Mouse (Mus musculus) MEL (cell line): ENCODE measurements at regions not wholly inside any gene's neighbourhood (a gene's known extent, or its start where the extent isn't known, plus 50 kb on each side); places are given as distances from the start of the nearest gene placed in this dataset.

Source experiments
- DNase-seq: peaks from one replicate; pipeline ENCODE4 v3.0.0; 2011; ENCODE audit warnings: low read depth, low spot score
- H3K27ac ChIP-seq: 2 replicates; pipeline ENCODE4 v1.5.1; 2012; ENCODE audit warnings: low read depth, mild to moderate bottlenecking, control low read depth, low read length, moderate library complexity; ENCODE audit not compliant: control insufficient read depth
- H3K27me3 ChIP-seq, 2 experiments: fragments of 150-350 bp in 1 of 2; sonication (generic) in 1 of 2; 2 replicates each; pipeline ENCODE4 v1.6.1; 2012; ENCODE audit warnings: low read length in 2 of 2, mild to moderate bottlenecking in 2 of 2, improper control_type of control experiment in 1 of 2, moderate library complexity in 1 of 2; ENCODE audit not compliant: insufficient read depth in 2 of 2, control insufficient read depth in 1 of 2
- H3K36me3 ChIP-seq, 2 experiments: 2 replicates each; pipeline ENCODE4 v1.6.1; 2012 to 2014; ENCODE audit warnings: low read length in 2 of 2, improper control_type of control experiment in 1 of 2, inconsistent platforms in 1 of 2, mild to moderate bottlenecking in 1 of 2; ENCODE audit not compliant: insufficient read depth in 2 of 2, control insufficient read depth in 1 of 2
- H3K4me1 ChIP-seq, 2 experiments: fragments of 150-350 bp in 1 of 2; sonication (generic) in 1 of 2; 2 replicates each; pipeline ENCODE4 v1.6.1; 2012; ENCODE audit warnings: low read length in 2 of 2, improper control_type of control experiment in 1 of 2, mild to moderate bottlenecking in 1 of 2; ENCODE audit not compliant: insufficient read depth in 2 of 2, control insufficient read depth in 1 of 2
- H3K4me3 ChIP-seq, 2 experiments: fragments of 150-350 bp in 1 of 2; sonication (generic) in 1 of 2; 2 replicates each; pipeline ENCODE4 v1.5.1; 2012; ENCODE audit warnings: low read depth in 2 of 2, low read length in 2 of 2, mild to moderate bottlenecking in 2 of 2, moderate library complexity in 2 of 2, control low read depth in 1 of 2, improper control_type of control experiment in 1 of 2; ENCODE audit not compliant: control insufficient read depth in 1 of 2, insufficient read depth in 1 of 2
- H3K79me2 ChIP-seq: 2 replicates; pipeline ENCODE4 v1.6.1; 2012; ENCODE audit warnings: mild to moderate bottlenecking, low read length, moderate library complexity; ENCODE audit not compliant: control insufficient read depth, poor library complexity, insufficient read depth
- H3K9ac ChIP-seq: 2 replicates; pipeline ENCODE4 v1.6.1; 2012; ENCODE audit warnings: low read depth, mild to moderate bottlenecking, control low read depth, low read length, moderate library complexity; ENCODE audit not compliant: control insufficient read depth, poor library complexity, severe bottlenecking
- H3K9me3 ChIP-seq: fragments of 150-350 bp; sonication (generic); replicated peaks from 2 replicates; pipeline ENCODE4 v1.6.1; 2012; ENCODE audit warnings: mild to moderate bottlenecking, low read length, improper control_type of control experiment, moderate library complexity; ENCODE audit not compliant: insufficient read depth
- CHD1 ChIP-seq: IDR thresholded peaks from 2 replicates; pipeline ENCODE4 v1.6.1; 2012; ENCODE audit warnings: low read depth, mild to moderate bottlenecking, inconsistent platforms, low read length, improper control_type of control experiment
- CHD2 ChIP-seq: IDR thresholded peaks from 2 replicates; pipeline ENCODE4 v1.6.1; 2011; ENCODE audit warnings: low read length, improper control_type of control experiment
- CTCF ChIP-seq, 3 experiments: IDR thresholded peaks in 2 of 3; conservative IDR thresholded peaks in 1 of 3; 2 replicates each; pipeline ENCODE4 v1.5.1; 2011 to 2012; ENCODE audit warnings: low read length in 3 of 3, low read depth in 2 of 3, mild to moderate bottlenecking in 2 of 3, improper control_type of control experiment in 1 of 3, inconsistent platforms in 1 of 3, mixed read lengths in 1 of 3, moderate library complexity in 1 of 3; ENCODE audit not compliant: control insufficient read depth in 1 of 3, insufficient read depth in 1 of 3, poor library complexity in 1 of 3, severe bottlenecking in 1 of 3
- E2F4 ChIP-seq: IDR thresholded peaks from 2 replicates; pipeline ENCODE4 v1.6.1; 2011; ENCODE audit warnings: low read depth, low read length, improper control_type of control experiment, borderline replicate concordance
- HCFC1 ChIP-seq: IDR thresholded peaks from 2 replicates; pipeline ENCODE4 v1.6.1; 2012; ENCODE audit warnings: low read depth, mild to moderate bottlenecking, inconsistent platforms, low read length, improper control_type of control experiment, moderate library complexity
- KAT2A ChIP-seq: conservative IDR thresholded peaks from 2 replicates; pipeline ENCODE4 v1.6.1; 2012; ENCODE audit warnings: low read depth, low read length, improper control_type of control experiment, inconsistent platforms
- MAFK ChIP-seq: IDR thresholded peaks from 2 replicates; pipeline ENCODE4 v1.6.1; 2011; ENCODE audit warnings: low read depth, mild to moderate bottlenecking, low read length, improper control_type of control experiment, borderline replicate concordance
- MAZ ChIP-seq: IDR thresholded peaks from 2 replicates; pipeline ENCODE4 v1.6.1; 2012; ENCODE audit warnings: low read depth, mild to moderate bottlenecking, inconsistent platforms, low read length, improper control_type of control experiment
- POLR2AphosphoS2 ChIP-seq: IDR thresholded peaks from 2 replicates; pipeline ENCODE4 v1.6.1; 2011; ENCODE audit warnings: low read length, improper control_type of control experiment
- RAD21 ChIP-seq: IDR thresholded peaks from 2 replicates; pipeline ENCODE4 v1.6.1; 2011; ENCODE audit warnings: mild to moderate bottlenecking, low read depth, low read length, improper control_type of control experiment
- SIN3A ChIP-seq: IDR thresholded peaks from 2 replicates; pipeline ENCODE4 v1.6.1; 2012; ENCODE audit warnings: low read length, improper control_type of control experiment, inconsistent platforms
- SMC3 ChIP-seq: IDR thresholded peaks from 2 replicates; pipeline ENCODE4 v1.6.1; 2011; ENCODE audit warnings: low read depth, low read length, improper control_type of control experiment
- TAL1 ChIP-seq: IDR thresholded peaks from 2 replicates; pipeline ENCODE4 v1.6.1; 2012; ENCODE audit warnings: mild to moderate bottlenecking, inconsistent platforms, low read length, moderate library complexity, mixed read lengths
- TBP ChIP-seq: IDR thresholded peaks from 2 replicates; pipeline ENCODE4 v1.8.0; 2011; ENCODE audit warnings: low read depth, low read length, improper control_type of control experiment
- UBTF ChIP-seq: IDR thresholded peaks from 2 replicates; pipeline ENCODE4 v1.6.1; 2012; ENCODE audit warnings: low read depth, mild to moderate bottlenecking, inconsistent platforms, low read length, improper control_type of control experiment, moderate library complexity, borderline replicate concordance; ENCODE audit not compliant: insufficient read depth
- USF1 ChIP-seq: IDR thresholded peaks from 2 replicates; pipeline ENCODE4 v1.6.1; 2014; ENCODE audit warnings: low read depth, mild to moderate bottlenecking, inconsistent platforms, low read length, improper control_type of control experiment, moderate library complexity
- USF2 ChIP-seq, 2 experiments: IDR thresholded peaks; 2 replicates each; pipeline ENCODE4 v1.6.1; 2011 to 2012; ENCODE audit warnings: improper control_type of control experiment in 2 of 2, low read length in 2 of 2, borderline replicate concordance in 1 of 2, inconsistent platforms in 1 of 2, low read depth in 1 of 2, mild to moderate bottlenecking in 1 of 2; ENCODE audit not compliant: insufficient read depth in 1 of 2

GRCm38 (mm10) chr8:91990952-91991351 lies 189.1 kb upstream of the Irx3 start:
- no peak for TF ChIP-seq MAZ
- no peak for TF ChIP-seq MAFK
- TF ChIP-seq E2F4: no peak
- no peak for TF ChIP-seq SMC3
- no peak for TF ChIP-seq CHD2
- TF ChIP-seq RAD21: no peak
- no peak for TF ChIP-seq POLR2AphosphoS2
- no peak for DNase-seq
- Histone ChIP-seq H3K27me3 (no peaks in the 10 kb centered on the region), H3K4me3 (no peak overlapping the region), H3K9ac (no peak overlapping the region), H3K4me1 (no peaks in the 10 kb centered on the region), H3K27ac (no peak overlapping the region), H3K36me3 (no peaks in the 10 kb centered on the region), H3K9me3 (no peaks in the 10 kb centered on the region), H3K79me2 (no peaks in the 10 kb centered on the region)

GRCm38 (mm10) chr8:91990048-91990447 lies 188.2 kb upstream of the Irx3 start:
- H3K27ac ChIP-seq: no peak overlapping the region
- no peaks in the 10 kb centered on the region for H3K36me3 ChIP-seq
- H3K4me1 ChIP-seq: no peaks in the 10 kb centered on the region
- H3K9ac ChIP-seq: no peak overlapping the region
- no peak for TF ChIP-seq TAL1
- H3K9me3 ChIP-seq: no peaks in the 10 kb centered on the region
- no peak overlapping the region for H3K4me3 ChIP-seq
- no peaks in the 10 kb centered on the region for H3K79me2 ChIP-seq
- no peak for DNase-seq
- H3K27me3 ChIP-seq: no peaks in the 10 kb centered on the region

GRCm38 (mm10) chr8:91988866-91989633 lies 187.2 kb upstream of the Irx3 start:
- no peaks in the 10 kb centered on the region for H3K9me3 ChIP-seq
- TF ChIP-seq MAFK: no peak
- TF ChIP-seq HCFC1: no peak
- no peak for TF ChIP-seq E2F4
- TF ChIP-seq CHD1: no peak
- no peak for TF ChIP-seq USF2 (IDR thresholded peaks at IDR 0.05; ENCODE audit: borderline replicate concordance in 1 of 2, insufficient read depth in 1 of 2, low read depth in 1 of 2, low read length in 2 of 2)
- no peak for TF ChIP-seq TBP
- no peak for TF ChIP-seq CTCF (IDR thresholded peaks at IDR 0.05 in 2 of 3, conservative IDR thresholded peaks at IDR 0.05 in 1 of 3; ENCODE audit: control insufficient read depth in 1 of 3, insufficient read depth in 1 of 3, low read depth in 2 of 3, low read length in 3 of 3, poor library complexity in 1 of 3, severe bottlenecking in 1 of 3)
- TF ChIP-seq UBTF: no peak
- no peak for TF ChIP-seq KAT2A
- no peak for TF ChIP-seq SIN3A
- no peak for TF ChIP-seq USF1
- no peak for TF ChIP-seq CHD2
- TF ChIP-seq, all 39 proteins: peak for 0
- DNase-seq: no peak
- Histone ChIP-seq H3K4me3 (no peak overlapping the region), H3K27me3 (no peaks in the 10 kb centered on the region), H3K9ac (no peak overlapping the region), H3K4me1 (no peaks in the 10 kb centered on the region), H3K27ac (no peak overlapping the region), H3K36me3 (no peaks in the 10 kb centered on the region), H3K79me2 (no peaks in the 10 kb centered on the region)
